Mouse (Mus musculus) heart, embryonic 11.5 days (tissue): ENCODE results near the gene Arl4a. TPM values are rescaled to one million over a fixed set of nuclear protein-coding genes. Genes with fewer than 3 reads are reported as not detected.

Experiments
- ATAC-seq: fragments of 200-750 bp; cut with Nextera tagmentation; replicated peaks from 2 replicates; pipeline ENCODE4 v1.8.0; 2017; ENCODE audit warnings: moderate library complexity; ENCODE audit not compliant: insufficient number of reproducible peaks, low FRiP score, low TSS enrichment
- H3K27ac ChIP-seq: fragments of 300-500 bp; sonication (generic); 2 replicates; pipeline ENCODE4 v1.5.1; 2014; ENCODE audit warnings: mild to moderate bottlenecking, low read depth, low read length
- H3K27me3 ChIP-seq: fragments of 300-500 bp; sonication (generic); 2 replicates; pipeline ENCODE4 v1.6.1; 2014; ENCODE audit warnings: mild to moderate bottlenecking, low read length, mixed read lengths; ENCODE audit not compliant: control insufficient read depth, insufficient read depth
- H3K36me3 ChIP-seq: fragments of 300-500 bp; sonication (generic); 2 replicates; pipeline ENCODE4 v1.6.1; 2014; ENCODE audit warnings: mild to moderate bottlenecking, low read length, moderate library complexity, mixed read lengths; ENCODE audit not compliant: control insufficient read depth, insufficient read depth
- H3K4me1 ChIP-seq: fragments of 300-500 bp; sonication (generic); 2 replicates; pipeline ENCODE4 v1.6.1; 2014; ENCODE audit warnings: low read length; ENCODE audit not compliant: control insufficient read depth, insufficient read depth
- H3K4me2 ChIP-seq: fragments of 300-500 bp; sonication (generic); 2 replicates; pipeline ENCODE4 v1.6.1; 2014; ENCODE audit warnings: mild to moderate bottlenecking, moderate library complexity
- H3K4me3 ChIP-seq: fragments of 300-500 bp; sonication (generic); 2 replicates; pipeline ENCODE4 v1.5.1; 2014; ENCODE audit warnings: low read depth, low read length
- H3K9ac ChIP-seq: fragments of 300-500 bp; sonication (generic); 2 replicates; pipeline ENCODE4 v1.6.1; 2014; ENCODE audit warnings: mild to moderate bottlenecking, low read depth, low read length, moderate library complexity
- H3K9me3 ChIP-seq: fragments of 300-500 bp; sonication (generic); replicated peaks from 2 replicates; pipeline ENCODE4 v1.6.1; 2016; ENCODE audit warnings: low read length; ENCODE audit not compliant: control insufficient read depth
- WGBS: fragments of 180-500 bp; shearing (Covaris S2); extraction: QIAGEN DNeasy Blood & Tissue Kit; methylation state at CpG from one replicate; pipeline ENCODE4 v1.1.7; 2014; ENCODE audit not compliant: insufficient replicate concordance; 5-methylcytosine and 5-hydroxymethylcytosine counted together
- polyA plus RNA-seq: library from polyadenylated mRNA; unstranded; fragments of >200 nt; fragmentation: Nextera tagmentation; extraction: Ambion mirVana; gene quantifications from 2 replicates; pipeline ENCODE4 v1.2.1, GENCODE M21; 2014

The Arl4a gene
- polyA plus RNA-seq, 1 experiment from 2014 or later = 35.5 TPM

DNA sequence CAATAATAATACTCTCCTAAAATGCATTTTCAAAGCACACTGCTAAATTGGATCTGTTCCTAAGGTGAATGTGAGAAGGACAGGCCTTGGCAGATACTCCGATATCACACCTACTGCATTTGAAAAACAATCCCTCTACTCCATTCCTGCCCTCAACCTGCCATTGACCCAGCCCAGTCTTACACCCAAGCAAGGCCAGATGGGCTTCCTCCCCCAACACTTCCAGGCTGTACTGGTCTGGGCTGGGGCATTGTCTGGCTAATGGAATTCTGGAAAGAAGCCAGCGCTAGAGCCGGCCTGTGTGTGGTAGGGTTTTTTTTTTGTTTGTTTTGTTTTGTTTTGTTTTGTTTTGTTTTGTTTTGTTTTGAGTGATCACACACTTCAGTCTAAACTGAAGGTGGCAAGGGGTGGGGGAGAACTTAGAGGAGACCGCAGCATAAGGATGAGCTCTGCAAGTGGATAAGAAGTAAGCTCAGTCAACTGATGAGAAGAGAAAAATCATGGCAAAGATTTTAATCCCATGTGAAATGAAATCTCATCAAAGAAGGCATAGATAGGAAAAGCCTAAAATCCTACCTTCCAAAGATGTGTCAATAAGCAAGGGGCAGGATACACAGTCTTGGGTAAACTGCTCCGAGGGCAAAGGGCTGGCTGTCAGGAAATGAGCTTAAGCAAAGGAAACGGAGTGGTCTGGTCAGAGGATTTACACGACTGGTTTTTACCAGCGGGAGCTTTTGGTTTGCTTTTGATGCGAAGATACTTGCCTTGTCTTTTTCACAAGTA lies 39.6 kb downstream of the Arl4a start:
- peak; percentile 75; the same call in 1 of the 2 replicates for ATAC-seq
- no peaks in the 10 kb centered on the region for H3K27me3 ChIP-seq
- peak overlapping the region; percentile 2; the same call in 1 of the 2 replicates for H3K4me2 ChIP-seq
- peak overlapping the region; percentile 7; the same call in 1 of the 2 replicates for H3K27ac ChIP-seq
- 0 out of 2 replicates have a peak, but pooled peaks cover 5% of the 10 kb centered on the region for H3K4me1 ChIP-seq
- H3K4me3 ChIP-seq = no peak overlapping the region
- H3K9ac ChIP-seq = no peak overlapping the region
- H3K36me3 ChIP-seq = no peaks in the 10 kb centered on the region
- H3K9me3 ChIP-seq = no peaks in the 10 kb centered on the region
- 20% methylated on average over 9 of the region's 9 CpGs for WGBS

DNA sequence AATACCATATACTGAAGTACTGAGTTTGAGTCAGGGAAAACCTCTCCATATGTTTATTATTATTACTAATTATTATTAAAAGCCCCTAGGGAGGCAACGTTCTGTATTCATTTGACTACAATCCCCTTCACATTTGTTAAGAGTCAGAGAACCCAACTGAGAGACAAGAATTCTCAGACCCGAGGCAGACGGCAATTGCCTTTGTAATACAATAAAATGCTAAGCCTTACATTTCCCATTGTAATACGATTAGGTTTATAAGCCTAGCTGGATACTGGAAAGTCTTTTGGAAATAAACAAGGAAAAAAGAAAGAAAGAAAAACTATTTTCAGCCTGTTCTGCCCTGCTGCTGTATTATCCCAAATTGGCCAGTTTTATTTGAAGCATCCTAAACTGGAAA lies 40.2 kb downstream of the Arl4a start:
- H3K36me3 ChIP-seq = no peaks in the 10 kb centered on the region
- no peak overlapping the region for H3K27ac ChIP-seq
- 0 out of 2 replicates have a peak, but pooled peaks cover 5% of the 10 kb centered on the region for H3K4me1 ChIP-seq
- H3K27me3 ChIP-seq = no peaks in the 10 kb centered on the region
- 57% methylated on average over 4 of the region's 4 CpGs for WGBS
- H3K4me3 ChIP-seq = no peak overlapping the region
- no peak overlapping the region for H3K9ac ChIP-seq
- H3K9me3 ChIP-seq = no peaks in the 10 kb centered on the region
- no peak for ATAC-seq
- no peak overlapping the region for H3K4me2 ChIP-seq

DNA sequence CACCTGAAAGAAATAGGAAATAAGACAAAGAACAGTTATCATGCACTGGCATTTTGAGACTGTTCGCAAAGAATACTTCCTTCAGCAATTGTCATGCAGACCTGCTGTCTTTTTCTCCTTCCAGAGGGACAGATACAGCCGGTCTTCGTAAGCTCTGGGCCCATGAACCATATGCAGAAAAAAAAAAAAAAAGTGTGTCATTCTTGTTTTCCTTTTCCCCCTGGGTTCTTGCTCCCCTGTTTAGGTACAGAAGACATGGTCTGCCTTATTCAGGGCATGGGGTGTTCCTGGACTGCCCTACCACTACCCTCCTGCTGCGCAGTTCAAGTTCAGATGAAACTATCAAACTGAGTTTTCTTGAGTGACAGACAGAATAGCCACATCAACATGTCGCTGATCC lies 41.8 kb downstream of the Arl4a start:
- no peaks in the 10 kb centered on the region for H3K9me3 ChIP-seq
- WGBS = 78% methylated on average over 5 of the region's 5 CpGs
- no peak overlapping the region for H3K4me3 ChIP-seq
- H3K4me2 ChIP-seq = no peak overlapping the region
- 0 out of 2 replicates have a peak, but pooled peaks cover 5% of the 10 kb centered on the region for H3K4me1 ChIP-seq
- H3K27ac ChIP-seq = no peak overlapping the region
- H3K27me3 ChIP-seq = no peaks in the 10 kb centered on the region
- no peak overlapping the region for H3K9ac ChIP-seq
- ATAC-seq = no peak
- H3K36me3 ChIP-seq = no peaks in the 10 kb centered on the region

DNA sequence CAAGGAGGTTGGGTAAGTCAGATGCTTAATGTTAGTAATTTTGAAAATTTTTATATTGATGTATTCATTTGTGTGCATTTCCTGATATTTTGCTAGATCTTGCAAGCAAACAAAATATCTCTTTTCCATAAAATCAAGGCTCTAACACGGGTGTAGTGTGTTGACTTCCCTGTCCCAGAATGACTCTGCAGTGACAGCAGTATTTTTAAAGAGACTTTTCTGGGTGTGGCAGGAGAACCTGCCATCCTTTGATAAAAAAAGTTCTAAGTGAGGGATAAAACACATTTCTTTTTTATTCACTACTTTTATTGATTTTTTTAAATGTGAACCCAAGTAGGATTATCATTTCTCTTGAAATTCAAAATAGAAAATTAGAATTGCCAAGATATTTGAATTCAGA lies 42.2 kb downstream of the Arl4a start:
- Histone ChIP-seq H3K9me3 (no peaks in the 10 kb centered on the region), H3K4me3 (no peak overlapping the region)
- 59% methylated on average over 1 of the region's 1 CpGs for WGBS

DNA sequence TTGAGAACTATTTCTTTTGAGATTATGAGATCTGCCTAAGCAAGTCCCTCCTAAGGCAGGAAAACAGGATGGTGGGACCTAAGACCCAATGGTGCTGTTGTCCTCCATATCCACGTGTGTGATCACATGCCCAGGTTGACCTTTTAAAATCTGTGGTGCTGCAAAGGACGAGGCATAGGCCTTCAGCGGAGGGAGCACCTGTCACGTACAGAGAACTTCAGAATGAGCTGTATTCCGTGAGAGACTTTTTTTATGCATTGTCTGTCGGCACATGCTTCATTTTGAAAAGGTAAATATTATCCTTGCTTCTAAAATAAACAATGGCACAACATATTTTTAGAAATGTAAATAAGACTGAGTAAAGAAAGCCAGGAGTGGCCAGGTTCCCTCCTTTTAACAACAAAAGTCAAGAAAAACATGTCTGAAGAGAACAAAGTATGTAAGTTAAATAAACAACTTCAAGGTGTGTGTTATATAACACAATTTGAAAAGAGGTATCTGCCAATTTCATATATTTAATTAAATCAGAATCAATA lies 45.0 kb downstream of the Arl4a start:
- no peak overlapping the region for H3K27ac ChIP-seq
- H3K9ac ChIP-seq = no peak overlapping the region
- H3K4me3 ChIP-seq = no peak overlapping the region
- no peaks in the 10 kb centered on the region for H3K36me3 ChIP-seq
- ATAC-seq = no peak
- no peaks in the 10 kb centered on the region for H3K9me3 ChIP-seq
- H3K27me3 ChIP-seq = no peaks in the 10 kb centered on the region
- WGBS = 64% methylated on average over 6 of the region's 6 CpGs
- no peak overlapping the region for H3K4me2 ChIP-seq
- H3K4me1 ChIP-seq = no peaks in the 10 kb centered on the region

More for the DNA sequence above, 42.2 kb downstream of the Arl4a start:
- Histone ChIP-seq H3K9ac (no peak overlapping the region), H3K27me3 (no peaks in the 10 kb centered on the region), H3K4me2 (no peak overlapping the region), H3K4me1 (0 out of 2 replicates have a peak, but pooled peaks cover 5% of the 10 kb centered on the region), H3K36me3 (no peaks in the 10 kb centered on the region), H3K27ac (no peak overlapping the region)
- no peak for ATAC-seq

DNA sequence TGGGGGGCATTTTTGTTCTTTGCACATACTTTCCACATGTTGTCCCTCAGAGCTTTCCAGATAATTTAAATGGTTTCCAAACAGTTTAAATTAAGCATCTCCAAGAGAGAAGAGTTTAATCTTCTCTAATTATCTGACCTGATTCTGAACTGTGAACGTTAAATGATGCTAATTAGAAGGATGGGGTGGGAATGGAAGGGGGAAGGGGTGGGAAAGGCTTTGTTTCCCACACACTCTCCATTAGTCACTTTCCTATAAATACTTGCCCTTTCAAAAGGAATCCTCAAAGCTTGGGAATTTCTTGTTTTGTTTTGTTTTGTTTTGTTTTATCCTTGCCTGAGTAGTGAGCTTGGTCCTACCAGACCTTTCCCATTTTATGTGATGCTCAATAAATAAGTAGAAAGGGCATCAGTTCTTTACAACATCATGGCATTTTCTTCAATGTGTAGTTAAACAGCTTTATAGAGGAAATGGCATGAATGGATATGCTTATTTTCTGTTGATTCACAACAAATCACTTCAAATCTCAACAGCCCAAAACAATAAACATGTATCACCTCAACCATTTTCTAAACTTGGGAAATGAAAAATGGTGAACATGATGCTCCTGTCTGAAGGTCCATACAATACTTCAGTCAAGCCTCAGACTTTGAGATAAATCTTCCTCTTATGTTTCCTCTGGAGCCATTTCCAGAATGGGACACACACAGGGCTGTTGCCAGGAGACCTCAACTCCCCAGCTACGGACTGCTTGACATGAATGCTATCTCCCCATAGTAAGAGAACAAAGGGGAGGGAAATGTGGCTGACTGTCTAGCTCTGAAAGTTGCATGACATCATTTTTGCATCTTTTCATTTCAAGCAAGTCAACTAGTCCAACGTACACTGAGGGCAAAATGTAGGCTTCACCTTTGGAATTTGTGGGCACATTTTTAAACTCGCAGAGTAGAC lies 46.7 kb downstream of the Arl4a start:
- Histone ChIP-seq H3K4me3 (no peak overlapping the region), H3K36me3 (no peaks in the 10 kb centered on the region), H3K27ac (no peak overlapping the region), H3K9ac (no peak overlapping the region), H3K9me3 (no peaks in the 10 kb centered on the region), H3K4me2 (no peak overlapping the region), H3K27me3 (no peaks in the 10 kb centered on the region), H3K4me1 (no peaks in the 10 kb centered on the region)
- WGBS = 60% methylated on average over 4 of the region's 4 CpGs
- no peak for ATAC-seq

DNA sequence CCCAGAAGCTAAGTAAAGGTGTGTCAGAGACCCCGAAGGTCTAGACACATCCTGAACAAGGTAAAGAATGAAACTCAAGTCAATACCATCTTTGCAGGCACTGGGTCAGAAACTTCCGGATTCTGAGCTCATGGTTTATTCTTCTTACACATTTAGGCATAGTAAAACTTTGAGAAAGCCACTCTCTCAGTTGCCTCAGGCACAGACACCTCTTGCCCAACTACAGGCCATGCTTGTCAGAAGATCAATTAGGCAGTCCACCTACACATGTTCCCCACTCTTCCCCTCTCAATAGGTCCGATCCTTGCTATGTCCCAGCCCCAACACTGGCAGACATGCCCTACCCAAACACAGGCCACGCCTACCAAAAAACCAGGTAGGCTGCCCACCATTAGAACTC lies 48.7 kb downstream of the Arl4a start:
- WGBS = 73% methylated on average over 4 of the region's 4 CpGs
- H3K4me1 ChIP-seq = no peaks in the 10 kb centered on the region
- H3K9me3 ChIP-seq = no peaks in the 10 kb centered on the region
- no peak for ATAC-seq
- H3K4me2 ChIP-seq = no peak overlapping the region
- no peaks in the 10 kb centered on the region for H3K36me3 ChIP-seq
- H3K27me3 ChIP-seq = no peaks in the 10 kb centered on the region
- no peak overlapping the region for H3K4me3 ChIP-seq
- H3K9ac ChIP-seq = no peak overlapping the region
- H3K27ac ChIP-seq = no peak overlapping the region

DNA sequence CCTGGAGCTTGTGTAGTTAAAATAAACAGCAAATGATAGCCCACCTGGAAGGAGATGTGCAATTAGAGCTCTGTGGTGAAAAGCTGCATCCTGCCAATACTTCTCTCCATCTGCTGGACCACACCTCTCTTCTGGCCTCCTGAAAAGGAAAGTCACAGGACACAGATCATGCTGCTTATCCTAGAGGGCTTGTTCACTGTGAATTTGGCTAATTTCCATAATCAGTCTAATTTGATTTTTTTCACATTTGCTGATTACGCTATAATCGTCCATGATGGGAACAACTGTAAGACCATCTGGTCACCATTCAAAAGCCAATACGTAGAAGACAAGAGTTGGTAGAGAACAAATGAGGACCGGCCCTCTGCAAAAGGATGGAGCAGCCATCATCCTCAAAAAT lies 50.6 kb downstream of the Arl4a start:
- Histone ChIP-seq H3K9me3 (no peaks in the 10 kb centered on the region), H3K4me1 (no peaks in the 10 kb centered on the region), H3K27me3 (no peaks in the 10 kb centered on the region), H3K27ac (no peak overlapping the region), H3K4me2 (no peak overlapping the region), H3K36me3 (no peaks in the 10 kb centered on the region), H3K9ac (no peak overlapping the region), H3K4me3 (no peak overlapping the region)
- ATAC-seq = no peak
- WGBS = 87% methylated on average over 4 of the region's 4 CpGs
